Mouse (Mus musculus) CH12.LX (cell line): ENCODE data around the gene Pan3. TPM values are rescaled to one million over a fixed set of nuclear protein-coding genes. Genes with fewer than 3 reads are reported as not detected.

Experiments
- DNase-seq: peaks from one replicate; pipeline ENCODE4 v3.0.0-alpha.2; 2013; ENCODE audit errors: extremely low read depth
- H3K27ac ChIP-seq: 2 replicates; pipeline ENCODE4 v1.5.1; 2012; ENCODE audit warnings: low read depth, mild to moderate bottlenecking, control low read depth, moderate library complexity; ENCODE audit not compliant: insufficient read depth
- H3K27me3 ChIP-seq: replicated peaks from 2 replicates; pipeline ENCODE3; 2012; ENCODE audit warnings: inconsistent platforms
- H3K36me3 ChIP-seq, 2 experiments: replicated peaks in 1 of 2; 2 replicates each; pipeline versions ENCODE3 to v1.6.1; 2012; ENCODE audit warnings: inconsistent platforms in 1 of 2, low read length in 1 of 2, mild to moderate bottlenecking in 1 of 2, mixed read lengths in 1 of 2, moderate library complexity in 1 of 2; ENCODE audit not compliant: control insufficient read depth in 1 of 2, insufficient read depth in 1 of 2
- H3K4me1 ChIP-seq, 2 experiments: 2 replicates each; pipeline ENCODE4 v1.6.1; 2012; ENCODE audit warnings: inconsistent platforms in 1 of 2, moderate library complexity in 1 of 2; ENCODE audit not compliant: insufficient read depth in 2 of 2, control insufficient read depth in 1 of 2
- H3K4me2 ChIP-seq: 2 replicates; pipeline ENCODE4 v1.6.1; 2012; ENCODE audit warnings: low read depth, mild to moderate bottlenecking, control low read depth; ENCODE audit not compliant: poor library complexity, insufficient read depth, severe bottlenecking
- H3K4me3 ChIP-seq, 3 experiments: fragments of 150-350 bp in 1 of 3; sonication (generic) in 1 of 3; replicated peaks in 1 of 3; 2 replicates each; pipeline versions ENCODE3 to v1.5.1; 2011 to 2012; ENCODE audit warnings: low read depth in 2 of 3, low read length in 2 of 3, mild to moderate bottlenecking in 2 of 3, moderate library complexity in 2 of 3, control low read depth in 1 of 3, improper control_type of control experiment in 1 of 3, inconsistent platforms in 1 of 3, mixed read lengths in 1 of 3; ENCODE audit not compliant: poor library complexity in 1 of 3
- H3K79me2 ChIP-seq: replicated peaks from 2 replicates; pipeline ENCODE4 v1.6.1; 2012; ENCODE audit warnings: mild to moderate bottlenecking, moderate library complexity; ENCODE audit not compliant: control insufficient read depth, poor library complexity, insufficient read depth, severe bottlenecking; ENCODE audit errors: extremely low read depth
- H3K9ac ChIP-seq: 2 replicates; pipeline ENCODE4 v1.6.1; 2012; ENCODE audit warnings: low read depth, mild to moderate bottlenecking, control low read depth, moderate library complexity; ENCODE audit not compliant: insufficient read depth
- H3K9me3 ChIP-seq: replicated peaks from 2 replicates; pipeline ENCODE3; 2012; ENCODE audit warnings: low read length, inconsistent platforms, mixed read lengths
- BHLHE40 ChIP-seq: IDR thresholded peaks from 2 replicates; pipeline ENCODE4 v1.6.1; 2011; ENCODE audit warnings: mild to moderate bottlenecking, low read depth, low read length, improper control_type of control experiment
- CHD1 ChIP-seq: IDR thresholded peaks from 2 replicates; pipeline ENCODE4 v1.6.1; 2012; ENCODE audit warnings: low read depth, low read length, improper control_type of control experiment, inconsistent platforms
- CHD2 ChIP-seq: IDR thresholded peaks from 2 replicates; pipeline ENCODE4 v1.6.1; 2011; ENCODE audit warnings: low read length, improper control_type of control experiment
- CTCF ChIP-seq, 2 experiments: IDR thresholded peaks in 1 of 2; conservative IDR thresholded peaks in 1 of 2; 2 replicates each; pipeline ENCODE4 v1.5.1; 2011 to 2012; ENCODE audit warnings: low read depth in 2 of 2, low read length in 2 of 2, improper control_type of control experiment in 1 of 2, inconsistent platforms in 1 of 2, mild to moderate bottlenecking in 1 of 2, moderate library complexity in 1 of 2
- ELF1 ChIP-seq: IDR thresholded peaks from 2 replicates; pipeline ENCODE4 v1.6.1; 2014; ENCODE audit warnings: low read depth, mild to moderate bottlenecking, inconsistent platforms, low read length, improper control_type of control experiment
- EP300 ChIP-seq: IDR thresholded peaks from 2 replicates; pipeline ENCODE4 v1.6.1; 2011; ENCODE audit warnings: low read length, improper control_type of control experiment
- ETS1 ChIP-seq: conservative IDR thresholded peaks from 2 replicates; pipeline ENCODE4 v1.6.1; 2012; ENCODE audit warnings: low read depth, mild to moderate bottlenecking, inconsistent platforms, low read length, improper control_type of control experiment, moderate library complexity
- GABPA ChIP-seq: IDR thresholded peaks from 2 replicates; pipeline ENCODE4 v1.6.1; 2012; ENCODE audit warnings: low read depth, low read length, improper control_type of control experiment, inconsistent platforms; ENCODE audit not compliant: insufficient replicate concordance
- HCFC1 ChIP-seq: IDR thresholded peaks from 2 replicates; pipeline ENCODE4 v1.6.1; 2012; ENCODE audit warnings: low read depth, mild to moderate bottlenecking, inconsistent platforms, low read length, improper control_type of control experiment
- IRF4 ChIP-seq: IDR thresholded peaks from 2 replicates; pipeline ENCODE4 v1.6.1; 2014; ENCODE audit warnings: low read depth, mild to moderate bottlenecking, inconsistent platforms, low read length, improper control_type of control experiment
- JUN ChIP-seq: IDR thresholded peaks from 2 replicates; pipeline ENCODE4 v1.6.1; 2011; ENCODE audit warnings: low read depth, mild to moderate bottlenecking, low read length, improper control_type of control experiment, moderate library complexity; ENCODE audit not compliant: insufficient read depth
- KAT2A ChIP-seq: IDR thresholded peaks from 2 replicates; pipeline ENCODE4 v1.6.1; 2012; ENCODE audit warnings: low read length, improper control_type of control experiment, inconsistent platforms; ENCODE audit not compliant: insufficient replicate concordance
- MAX ChIP-seq: IDR thresholded peaks from 2 replicates; pipeline ENCODE4 v1.6.1; 2011; ENCODE audit warnings: low read length, improper control_type of control experiment
- MAZ ChIP-seq: IDR thresholded peaks from 2 replicates; pipeline ENCODE4 v1.6.1; 2012; ENCODE audit warnings: low read depth, mild to moderate bottlenecking, inconsistent platforms, low read length, improper control_type of control experiment, moderate library complexity
- MEF2A ChIP-seq: IDR thresholded peaks from 2 replicates; pipeline ENCODE4 v1.6.1; 2014; ENCODE audit warnings: low read depth, mild to moderate bottlenecking, inconsistent platforms, low read length, improper control_type of control experiment, borderline replicate concordance
- MYC ChIP-seq: IDR thresholded peaks from 2 replicates; pipeline ENCODE4 v1.6.1; 2011; ENCODE audit warnings: low read depth, mild to moderate bottlenecking, improper control_type of control experiment, low read length
- NRF1 ChIP-seq: IDR thresholded peaks from 2 replicates; pipeline ENCODE4 v1.6.1; 2014; ENCODE audit warnings: low read depth, mild to moderate bottlenecking, inconsistent platforms, low read length, improper control_type of control experiment, moderate library complexity
- POLR2A ChIP-seq: IDR thresholded peaks from 2 replicates; pipeline ENCODE4 v1.6.1; 2011; ENCODE audit warnings: low read depth, mild to moderate bottlenecking, improper control_type of control experiment, low read length
- POLR2AphosphoS2 ChIP-seq: IDR thresholded peaks from 2 replicates; pipeline ENCODE4 v1.6.1; 2011; ENCODE audit warnings: low read depth, low read length, improper control_type of control experiment
- RCOR1 ChIP-seq: conservative IDR thresholded peaks from 2 replicates; pipeline ENCODE4 v1.6.1; 2012; ENCODE audit warnings: low read depth, mild to moderate bottlenecking, inconsistent platforms, low read length, improper control_type of control experiment
- TBP ChIP-seq: conservative IDR thresholded peaks from 2 replicates; pipeline ENCODE4 v1.6.1; 2011; ENCODE audit warnings: low read depth, low read length, improper control_type of control experiment
- ZC3H11A ChIP-seq: IDR thresholded peaks from 2 replicates; pipeline ENCODE4 v1.6.1; 2012; ENCODE audit warnings: low read depth, mild to moderate bottlenecking, inconsistent platforms, low read length, improper control_type of control experiment
- ZKSCAN1 ChIP-seq: IDR thresholded peaks from 2 replicates; pipeline ENCODE4 v1.6.1; 2012; ENCODE audit warnings: low read depth, inconsistent platforms, low read length, improper control_type of control experiment, borderline replicate concordance
- ZMIZ1 ChIP-seq: IDR thresholded peaks from 2 replicates; pipeline ENCODE4 v1.6.1; 2012; ENCODE audit warnings: low read depth, mild to moderate bottlenecking, inconsistent platforms, low read length, improper control_type of control experiment
- ZNF384 ChIP-seq: IDR thresholded peaks from 2 replicates; pipeline ENCODE4 v1.6.1; 2012; ENCODE audit warnings: low read depth, low read length, improper control_type of control experiment, inconsistent platforms
- dilution Hi-C: fragments of 300-500 bp; cut with MboI; formaldehyde crosslinking; loops from 2 replicates; pipeline ENCODE4 v1.14.3; 2020; ENCODE audit warnings: low sequenced_read_pairs; ENCODE audit not compliant: extremely low pct_unique_long_range_greater_than_20kb, extremely low pct_ligation_motif_present
- in situ Hi-C: fragments of 300-500 bp; cut with MboI; formaldehyde crosslinking; loops from 3 replicates; pipeline ENCODE4 v1.14.3; 2019; ENCODE audit warnings: low sequenced_read_pairs, low pct_ligation_motif_present, low pct_unique_long_range_greater_than_20kb, mixed read lengths
- polyA plus RNA-seq: library from polyadenylated mRNA; unstranded; fragments of >175 nt; gene quantifications from 2 replicates; pipeline ENCODE4 v1.2.1, GENCODE M21; 2012; ENCODE audit warnings: low read depth; ENCODE audit not compliant: insufficient read length
- total RNA-seq, 2 experiments: library from RNA; depleted of rRNA; stranded (reverse); fragments of 300-350 nt in 1 of 2; fragments of >200 nt in 1 of 2; gene quantifications; 2 replicates each; pipeline ENCODE4 v1.2.3; 2012 to 2014

Pan3 gene
- total and polyA plus RNA-seq, 3 experiments, result 37.6 to 43.5 (median 40.2) TPM

GRCm38 (mm10) chr5:147388376-147389008 is 41.5 kb upstream of the Pan3 start:
- Histone ChIP-seq H3K79me2 (no peaks in the 10 kb centered on the region), H3K9me3 (no peaks in the 10 kb centered on the region), H3K27me3 (no peaks in the 10 kb centered on the region), H3K4me2 (no peak overlapping the region), H3K27ac (no peak overlapping the region), H3K4me1 (no peaks in the 10 kb centered on the region; a peak in 1 of 4 replicates), H3K4me3 (no peak overlapping the region), H3K36me3 (no peaks in the 10 kb centered on the region), H3K9ac (no peak overlapping the region)
- in situ Hi-C loops (no loop called here), dilution Hi-C loops (no loop called here)
- no peak for DNase-seq
- no peak for TF ChIP-seq CHD2
- no peak for TF ChIP-seq POLR2AphosphoS2
- no peak for TF ChIP-seq JUN
- TF ChIP-seq ZMIZ1, result no peak
- no peak for TF ChIP-seq ELF1
- TF ChIP-seq MEF2A, result no peak
- no peak for TF ChIP-seq ZKSCAN1
- TF ChIP-seq TBP, result no peak
- TF ChIP-seq GABPA, result no peak
- TF ChIP-seq, all 38 proteins: peak for 0

GRCm38 (mm10) chr5:147389052-147389451 is 40.9 kb upstream of the Pan3 start:
- Histone ChIP-seq H3K9ac (no peak overlapping the region), H3K36me3 (no peaks in the 10 kb centered on the region)
- DNase-seq, result no peak
- in situ Hi-C loops, result no loop called here
- TF ChIP-seq MAZ (no peak), MYC (no peak), CHD1 (no peak), ETS1 (no peak), IRF4 (no peak), NRF1 (no peak), ZMIZ1 (no peak), GABPA (no peak), RCOR1 (no peak), ZC3H11A (no peak), EP300 (no peak), POLR2AphosphoS2 (no peak), MAX (no peak), ZNF384 (no peak), HCFC1 (no peak), BHLHE40 (no peak), POLR2A (no peak), KAT2A (no peak), CTCF (conservative IDR thresholded peaks at IDR 0.05 in 1 of 2, IDR thresholded peaks at IDR 0.05 in 1 of 2; ENCODE audit: low read depth in 2 of 2, low read length in 2 of 2) (no peak), TBP (no peak)
- TF ChIP-seq, all 38 proteins: peak for 0
- Histone ChIP-seq H3K9me3 (no peaks in the 10 kb centered on the region), H3K27ac (no peak overlapping the region), H3K79me2 (no peaks in the 10 kb centered on the region), H3K4me1 (no peaks in the 10 kb centered on the region; a peak in 1 of 4 replicates), H3K27me3 (no peaks in the 10 kb centered on the region), H3K4me2 (no peak overlapping the region), H3K4me3 (no peak overlapping the region)
- dilution Hi-C loops, result no loop called here
